Mouse (Mus musculus) right cerebral cortex, adult 18-20 months (tissue): Measurements from ENCODE around the gene Tnrc6c.

ENCODE experiments used
- DNase-seq: peaks from one replicate; pipeline ENCODE4 v3.0.0; 2022; ENCODE audit warnings: mixed read lengths

Gene Tnrc6c

DNA sequence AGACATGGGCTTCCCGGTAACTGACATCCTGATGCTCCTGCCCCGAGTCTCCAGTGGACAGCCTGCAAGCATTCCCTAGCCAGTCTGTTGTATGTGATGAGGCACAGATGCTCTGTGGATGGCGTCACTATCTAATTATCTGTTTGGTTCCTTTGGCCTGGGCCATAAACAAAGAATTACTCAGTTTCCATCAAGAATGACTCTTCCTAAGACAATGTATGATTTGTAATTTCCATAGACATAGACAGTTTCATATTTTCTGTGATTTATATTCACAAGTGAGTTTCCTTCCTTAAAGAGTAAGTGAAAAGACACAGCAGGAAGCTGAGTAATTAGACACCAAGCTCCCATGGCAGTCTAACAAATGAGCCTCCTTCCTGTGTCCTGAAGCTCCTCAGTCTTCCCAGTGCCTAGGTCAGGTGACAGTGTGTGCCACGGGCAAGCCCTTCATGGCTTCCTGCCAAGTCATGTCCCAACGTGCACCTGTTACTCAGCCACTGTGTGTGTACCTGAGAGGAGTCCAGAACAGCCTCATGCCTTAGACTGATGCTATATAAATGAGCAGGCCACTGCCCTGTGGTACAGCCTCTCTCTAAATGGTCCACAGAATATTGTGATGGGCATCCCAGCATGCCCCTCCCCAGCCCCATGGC is 82.1 kb downstream of the Tnrc6c start:
- no peak for DNase-seq

DNA sequence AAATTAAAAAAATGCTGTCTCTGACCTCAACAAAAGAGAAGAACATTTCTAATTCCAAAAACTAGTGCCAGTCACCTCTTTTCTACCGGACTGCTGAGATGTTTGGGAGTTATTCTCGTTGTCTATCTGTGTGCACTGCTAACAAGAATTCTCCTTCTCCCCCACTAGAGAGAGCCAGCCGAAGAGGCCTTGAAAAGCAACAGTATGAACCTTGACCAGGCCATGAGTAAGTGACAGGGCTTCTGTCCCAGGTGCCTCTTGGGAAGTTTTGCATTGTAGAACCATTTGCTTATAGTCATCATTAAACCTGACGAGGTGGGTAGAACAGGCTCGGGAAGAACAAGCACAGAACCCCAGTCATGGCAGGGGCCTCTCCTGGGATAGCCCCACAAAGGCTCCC is 84.0 kb downstream of the Tnrc6c start:
- no peak for DNase-seq

DNA sequence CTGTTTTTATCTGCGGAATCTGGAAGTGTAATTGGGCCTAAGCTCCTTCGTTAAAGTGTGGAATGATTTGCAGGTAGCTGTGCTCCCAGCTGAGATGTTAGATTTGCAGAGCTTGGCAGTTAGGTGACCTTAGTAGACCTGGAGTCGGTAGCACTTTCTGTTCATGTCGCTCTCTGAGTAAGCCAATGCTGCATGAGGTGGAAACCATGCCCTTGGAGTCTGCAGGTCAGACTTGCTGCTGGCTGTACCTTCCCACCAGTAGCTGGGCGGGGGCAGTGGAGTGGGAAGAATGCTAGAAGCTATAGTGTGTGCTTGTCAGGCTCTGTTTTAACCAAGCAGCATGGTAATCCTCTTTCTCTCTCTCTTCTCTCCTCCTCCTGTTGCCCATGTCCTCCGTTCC is 87.0 kb downstream of the Tnrc6c start:
- DNase-seq = no peak

DNA sequence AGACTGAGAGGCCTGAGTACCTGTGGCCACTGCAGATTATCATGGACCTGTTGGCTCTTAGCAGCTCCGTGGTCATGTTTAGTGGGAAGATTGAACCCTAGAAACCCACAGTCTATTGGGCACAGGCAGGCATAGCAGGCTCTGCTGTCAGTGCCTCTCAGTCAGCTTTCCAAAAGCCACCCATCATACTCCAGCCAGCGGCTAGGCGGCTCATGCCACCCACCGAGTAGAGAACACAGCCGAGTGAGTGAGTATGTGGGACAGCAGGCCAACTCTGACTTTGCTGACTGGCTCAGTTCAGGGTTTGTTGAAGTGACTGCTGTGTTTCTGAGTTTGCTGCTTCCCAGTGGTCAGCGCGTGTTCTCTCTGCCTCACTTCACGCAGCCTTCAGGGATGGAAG is 88.2 kb downstream of the Tnrc6c start:
- peak; percentile 44 for DNase-seq

DNA sequence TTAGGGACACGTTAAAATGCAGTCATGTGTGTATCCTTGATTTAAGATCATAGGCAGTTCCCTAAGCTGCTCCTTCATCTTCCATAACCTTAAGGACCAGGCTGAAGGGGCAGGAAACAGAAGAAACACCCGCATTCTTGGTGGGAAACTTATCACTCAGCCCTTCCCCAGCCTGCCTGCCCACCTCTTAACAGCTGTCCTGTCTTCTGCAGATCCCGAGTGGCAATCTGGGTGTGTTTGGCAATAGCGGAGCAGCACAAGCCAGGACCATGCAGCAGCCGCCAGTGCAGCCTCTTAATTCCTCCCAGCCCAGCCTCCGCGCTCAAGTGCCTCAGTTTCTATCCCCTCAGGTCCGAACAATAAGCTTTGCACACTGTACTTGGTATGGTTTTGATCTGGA is 88.6 kb downstream of the Tnrc6c start:
- no peak for DNase-seq

DNA sequence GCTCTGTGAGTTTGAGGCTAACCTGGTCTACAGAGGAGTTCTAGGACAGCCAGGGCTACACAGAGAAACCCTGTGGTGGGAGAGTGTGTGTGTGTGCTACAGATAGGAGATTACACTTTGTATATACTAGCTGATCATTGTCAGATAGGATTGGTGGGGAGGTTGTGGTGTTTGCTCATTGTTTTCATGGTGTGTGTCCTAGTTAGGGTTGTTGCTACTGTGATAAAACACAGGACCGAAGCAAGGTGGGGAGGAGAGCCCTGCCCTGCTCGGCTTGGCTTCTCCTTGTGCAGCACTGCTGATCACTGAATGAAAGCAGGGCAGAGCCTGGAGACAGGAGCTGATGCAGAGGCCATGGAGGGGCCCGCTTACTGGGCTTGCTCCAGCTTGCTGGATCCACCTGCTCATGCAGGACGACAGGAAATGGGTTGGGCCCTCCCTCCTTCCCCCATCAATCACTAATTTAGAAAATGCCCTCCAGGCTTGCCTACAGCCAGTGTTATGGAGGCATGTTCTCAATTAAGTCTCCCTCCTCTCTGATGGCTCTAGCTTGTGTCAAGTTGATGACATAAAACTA is 89.5 kb downstream of the Tnrc6c start:
- DNase-seq = no peak

DNA sequence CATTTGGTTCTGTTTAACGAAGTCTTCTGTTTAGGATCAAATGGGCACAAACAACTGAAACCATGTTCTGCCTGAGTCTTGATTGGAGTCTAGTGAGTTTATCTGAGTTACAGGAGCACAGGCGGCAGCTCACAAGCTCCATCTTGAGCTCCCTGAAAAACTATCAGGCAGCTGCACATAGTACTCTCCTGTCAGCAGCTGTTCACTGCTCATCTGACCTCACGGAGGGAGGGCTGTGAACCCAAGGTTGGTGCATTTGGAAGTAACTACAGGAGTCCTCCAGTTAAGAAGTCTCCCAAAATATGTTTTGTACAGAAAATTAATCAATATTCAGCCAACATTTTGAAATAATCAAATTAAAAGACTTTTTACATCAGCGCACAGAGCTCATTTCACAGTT is 94.5 kb downstream of the Tnrc6c start:
- DNase-seq = no peak

DNA sequence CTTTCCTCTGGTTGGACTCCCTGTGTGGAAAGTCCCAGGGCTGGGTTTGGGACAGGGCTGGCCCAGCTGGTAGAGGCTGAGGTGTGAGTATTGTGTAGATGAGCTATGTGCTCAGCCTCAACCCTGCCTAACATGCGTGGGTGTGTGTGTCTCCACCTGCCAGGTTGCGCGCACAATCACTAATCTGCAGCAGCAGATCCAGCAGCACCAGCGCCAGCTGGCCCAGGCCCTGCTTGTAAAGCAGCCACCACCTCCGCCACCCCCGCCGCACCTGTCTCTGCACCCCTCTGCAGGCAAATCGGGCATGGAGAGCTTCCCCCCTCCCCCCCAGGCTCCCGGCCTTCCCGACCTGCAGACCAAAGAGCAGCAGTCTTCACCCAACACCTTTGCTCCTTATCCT is 95.3 kb downstream of the Tnrc6c start:
- peak; percentile 88 for DNase-seq

DNA sequence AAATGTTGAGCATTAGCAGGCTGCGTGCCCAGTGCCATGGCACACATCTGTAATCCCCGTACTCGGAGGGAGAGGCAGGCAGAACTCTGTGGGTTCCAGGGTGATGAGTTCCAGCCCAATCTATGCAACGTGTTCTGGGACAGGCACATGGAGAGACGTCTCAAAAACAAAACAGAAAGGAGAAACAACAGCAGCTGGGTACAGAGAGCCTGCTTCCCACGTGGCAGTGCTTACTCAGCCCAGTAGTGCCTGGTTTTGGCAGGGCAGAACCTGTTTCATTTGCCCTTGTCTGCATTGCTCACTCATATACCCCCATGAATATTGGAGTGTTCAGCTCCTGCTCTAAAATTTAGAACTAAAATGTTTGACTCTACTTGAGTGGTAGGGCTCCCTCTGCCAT is 97.5 kb downstream of the Tnrc6c start:
- DNase-seq = peak; percentile 54

DNA sequence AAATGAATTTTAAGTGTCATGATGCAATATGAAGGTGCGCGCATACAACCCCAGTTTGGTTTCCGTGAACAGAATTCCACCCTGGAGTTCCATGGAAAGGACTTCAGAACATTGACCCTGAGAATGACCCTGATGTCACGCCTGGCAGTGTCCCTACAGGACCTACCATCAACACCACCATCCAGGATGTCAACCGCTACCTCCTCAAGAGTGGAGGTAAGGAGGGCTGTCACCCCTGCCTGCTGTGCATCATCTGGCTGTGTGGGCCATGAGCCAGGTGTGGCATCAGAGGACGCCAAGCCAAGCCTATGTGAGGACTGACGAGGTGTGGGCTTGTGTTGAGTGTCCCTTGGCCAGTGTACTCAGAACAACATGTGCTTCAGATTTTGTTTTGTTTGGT is 101.8 kb downstream of the Tnrc6c start:
- no peak for DNase-seq

DNA sequence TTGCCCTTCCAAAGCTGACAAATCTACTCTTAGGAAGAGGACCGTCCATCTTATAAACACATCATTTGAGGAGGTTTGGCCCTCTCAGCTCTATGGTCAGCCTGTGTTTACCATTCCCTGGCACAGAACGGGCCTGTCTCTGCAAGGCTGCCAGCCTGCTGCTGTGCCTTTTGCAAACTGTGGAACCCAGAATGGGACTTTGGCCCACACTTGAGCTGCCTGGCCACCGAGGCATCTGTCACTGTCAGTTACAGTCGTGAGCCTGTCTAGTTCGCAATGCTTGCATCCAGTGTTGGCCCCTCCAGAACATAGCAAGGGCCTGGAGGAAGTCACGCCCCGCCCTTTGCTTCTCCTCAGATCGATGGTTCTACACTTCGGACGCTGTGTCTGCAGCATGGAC is 105.2 kb downstream of the Tnrc6c start:
- DNase-seq = no peak

DNA sequence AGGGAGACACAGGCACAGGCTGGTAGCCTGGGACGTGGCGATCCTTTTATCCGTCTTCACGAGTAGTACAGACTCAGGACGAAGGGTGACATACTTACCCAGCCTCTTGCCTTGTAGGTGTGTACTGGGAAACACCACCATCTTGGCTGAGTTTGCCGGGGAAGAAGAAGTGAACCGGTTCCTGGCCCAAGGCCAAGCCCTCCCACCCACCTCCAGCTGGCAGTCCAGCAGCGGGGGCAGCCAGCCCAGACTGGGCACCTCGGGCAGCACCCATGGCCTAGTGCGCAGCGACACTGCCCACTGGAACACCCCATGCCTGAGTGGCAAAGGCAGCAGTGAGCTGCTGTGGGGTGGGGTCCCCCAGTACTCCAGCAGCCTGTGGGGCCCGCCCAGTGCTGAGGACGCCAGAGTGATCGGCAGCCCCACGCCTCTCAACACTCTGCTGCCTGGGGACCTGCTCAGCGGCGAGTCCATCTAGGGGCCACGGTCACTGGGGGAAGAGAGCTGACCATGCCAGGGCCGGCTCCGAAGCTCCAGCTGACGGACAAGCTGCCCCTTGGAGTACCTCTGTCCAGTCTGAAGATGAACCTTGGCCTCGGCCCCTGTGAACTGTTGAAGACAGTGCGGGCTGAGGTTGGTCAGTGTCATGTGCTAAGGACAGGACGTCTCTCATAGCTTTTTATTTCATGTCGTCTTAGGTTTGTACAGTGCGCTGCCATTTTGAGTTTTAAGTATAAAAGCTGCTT is 106.5 kb downstream of the Tnrc6c start:
- no peak for DNase-seq

DNA sequence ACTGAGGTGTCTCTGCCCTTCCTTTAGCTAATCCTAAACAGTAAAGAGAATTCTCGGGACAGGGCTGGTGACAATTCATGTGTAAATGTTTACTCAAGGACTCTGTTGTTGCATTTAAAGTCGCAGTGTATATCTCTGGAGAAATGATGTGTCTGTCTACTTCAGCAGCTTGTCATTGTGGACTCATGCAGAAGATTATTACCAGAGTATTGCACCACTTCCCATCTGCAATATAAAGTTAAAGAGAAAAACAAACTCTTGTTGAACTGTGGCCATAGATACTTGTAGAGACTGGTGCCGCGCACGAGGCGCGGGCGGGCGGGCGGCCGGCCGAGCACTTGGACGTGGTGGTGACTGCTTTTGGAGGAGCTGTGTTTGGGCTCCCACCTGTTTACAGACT is 107.7 kb downstream of the Tnrc6c start:
- DNase-seq = no peak

DNA sequence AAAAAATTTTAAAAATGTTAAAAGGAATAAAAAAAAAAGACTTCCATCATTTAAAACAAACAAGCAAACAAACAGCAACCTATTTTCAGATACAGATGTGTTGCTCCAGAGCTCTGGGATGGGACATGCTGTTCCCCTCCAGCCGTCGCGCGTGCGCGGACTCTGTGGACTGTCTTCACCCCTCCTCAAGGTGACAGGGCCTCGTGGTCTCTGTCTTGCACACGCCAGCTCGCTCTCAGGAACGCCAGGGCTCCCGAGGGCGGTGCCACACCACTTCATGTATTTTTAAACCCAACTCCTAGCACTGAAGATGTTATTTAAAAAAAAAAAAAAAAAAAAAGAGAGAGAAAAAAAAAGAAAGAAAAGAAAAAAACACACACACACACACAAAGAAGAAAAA is 108.2 kb downstream of the Tnrc6c start:
- no peak for DNase-seq

DNA sequence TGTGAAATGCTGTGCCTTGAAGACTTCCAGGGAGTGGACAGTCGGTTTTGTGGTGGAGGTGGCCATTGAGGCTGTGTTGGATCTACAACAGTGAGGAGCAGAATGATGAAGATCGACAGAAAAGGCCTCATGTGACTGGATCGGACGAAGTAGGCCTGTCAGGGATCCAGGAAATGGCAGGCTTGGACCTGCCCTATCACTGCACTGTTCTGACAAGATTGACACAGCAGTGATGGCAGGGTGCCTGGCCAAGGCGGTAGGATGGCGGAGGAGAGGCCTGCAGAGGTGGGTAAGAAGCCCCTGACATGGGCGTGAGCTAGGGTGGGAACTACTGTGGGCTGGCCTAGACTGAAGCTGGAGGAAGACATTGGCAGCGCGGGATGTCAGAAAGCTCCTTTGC is 110.2 kb downstream of the Tnrc6c start:
- DNase-seq = no peak

DNA sequence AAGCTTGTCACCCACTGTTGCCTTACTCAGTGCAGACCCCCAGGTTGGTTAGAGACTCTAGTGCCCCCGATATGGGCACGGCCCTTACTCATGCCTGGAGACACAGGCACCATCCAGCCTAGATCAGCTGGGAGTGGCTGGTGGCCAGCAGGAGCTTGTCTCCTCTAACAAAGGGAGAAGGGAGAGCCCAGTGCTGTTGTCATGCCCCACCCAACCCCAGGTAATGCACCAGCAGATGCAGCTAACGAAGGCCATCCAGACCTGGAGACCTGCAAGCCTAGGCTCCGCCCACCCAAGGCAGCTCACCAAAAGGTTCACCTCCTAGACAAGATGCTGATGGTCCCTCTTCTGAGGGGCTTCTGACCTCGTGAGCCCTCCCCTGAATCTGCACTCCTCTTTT is 111.3 kb downstream of the Tnrc6c start:
- DNase-seq = no peak

DNA sequence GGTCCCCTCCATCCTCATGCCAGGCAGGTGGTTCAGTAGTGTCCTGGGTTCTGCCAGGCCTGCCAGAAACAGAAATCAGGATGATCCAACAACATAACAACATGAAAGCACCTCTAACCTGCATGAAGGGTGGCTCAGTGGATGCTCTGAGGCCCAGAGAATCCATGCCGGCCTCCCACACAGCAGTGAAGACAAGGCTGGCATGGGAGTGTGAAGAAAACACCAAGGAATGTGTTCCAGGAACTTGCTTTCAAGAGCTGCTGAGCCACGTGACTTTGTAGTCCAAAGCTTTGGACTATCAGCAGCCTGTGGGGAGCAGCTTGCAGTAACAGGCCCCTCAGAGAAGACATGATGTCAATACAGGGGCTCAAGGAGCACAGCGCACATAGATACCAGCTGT is 112.2 kb downstream of the Tnrc6c start:
- DNase-seq = peak; percentile 52

DNA sequence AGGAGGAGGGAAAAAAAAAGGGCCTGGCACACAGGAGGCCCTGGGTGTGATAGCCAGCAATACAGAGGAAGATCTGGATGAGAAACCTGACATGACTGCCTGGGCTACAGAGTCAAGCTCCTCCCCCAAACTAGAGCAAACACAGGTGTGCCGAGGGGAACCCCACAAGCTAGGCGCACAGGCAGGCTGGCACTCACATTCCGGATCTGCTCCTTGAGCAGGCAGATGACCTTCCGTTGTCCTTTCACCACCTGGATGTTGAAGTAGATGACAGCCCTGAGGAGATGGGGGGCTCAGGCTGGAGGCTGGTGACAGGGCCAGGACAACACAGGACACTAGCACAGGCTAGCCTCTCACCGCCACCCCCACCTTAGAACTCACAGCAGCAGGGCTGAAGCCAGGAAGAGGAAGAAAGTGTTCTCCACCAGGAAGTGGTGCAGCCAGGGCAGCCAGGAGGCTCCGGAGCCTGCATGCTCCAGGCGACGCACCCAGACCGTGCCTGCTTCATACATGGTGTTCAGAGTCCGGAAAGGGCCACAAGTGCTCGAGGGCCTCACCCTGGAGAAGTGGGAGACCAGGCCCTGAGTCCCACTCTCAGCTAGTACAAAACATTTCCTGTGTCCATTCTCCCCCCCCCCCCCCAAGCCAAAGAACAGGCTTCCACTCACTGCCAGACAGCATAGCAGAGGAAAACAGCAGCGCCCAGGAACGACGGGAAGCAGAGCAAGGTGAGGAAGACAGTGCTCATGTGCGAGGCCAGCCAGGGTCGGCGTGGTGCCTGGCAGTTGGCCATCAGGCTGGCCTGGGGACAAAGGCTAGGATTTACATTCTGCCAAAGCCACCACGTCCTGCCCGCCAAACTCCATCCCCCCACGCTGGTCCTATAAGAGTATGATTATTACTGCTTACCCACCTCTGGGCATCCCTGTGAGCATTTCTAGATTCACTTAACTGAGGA is 114.9 kb downstream of the Tnrc6c start:
- DNase-seq = no peak

DNA sequence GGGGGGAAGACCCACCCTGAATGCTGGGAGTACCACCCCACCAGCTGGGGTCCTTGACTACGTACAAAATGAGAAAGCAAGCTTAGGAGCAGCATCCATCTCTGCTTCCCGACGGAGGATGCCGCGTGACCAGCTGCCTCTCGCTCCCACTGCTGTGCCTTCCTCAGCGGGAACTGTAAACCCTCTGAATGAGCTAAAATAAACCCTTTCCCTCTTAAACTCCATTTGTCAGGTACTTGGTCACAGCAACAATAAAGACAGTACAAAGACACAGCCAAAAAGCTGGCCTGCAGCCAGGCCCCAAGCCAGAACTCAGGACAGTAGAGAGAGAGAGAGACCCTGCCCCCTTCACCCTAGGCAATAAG is 115.6 kb downstream of the Tnrc6c start:
- DNase-seq = no peak

DNA sequence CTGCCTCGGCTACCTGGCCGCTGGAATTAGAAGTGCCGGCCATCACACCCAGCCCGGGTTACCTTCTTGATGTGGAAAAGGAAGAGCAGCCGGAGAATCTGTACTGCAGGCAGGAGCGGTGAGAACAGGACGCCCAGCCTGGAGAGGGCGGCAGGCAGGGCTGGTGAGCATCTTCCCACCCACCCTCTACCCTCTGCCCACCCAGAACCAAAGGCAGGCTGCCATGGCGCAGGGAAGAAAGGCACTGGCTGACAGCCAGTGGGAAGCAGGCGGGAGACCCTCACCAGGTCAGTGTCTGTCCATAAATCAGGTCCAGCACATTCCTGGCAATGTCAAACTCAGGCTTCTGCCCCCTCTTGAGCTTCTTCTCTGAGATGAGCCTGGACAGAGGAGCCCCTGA is 116.3 kb downstream of the Tnrc6c start:
- DNase-seq = no peak

DNA sequence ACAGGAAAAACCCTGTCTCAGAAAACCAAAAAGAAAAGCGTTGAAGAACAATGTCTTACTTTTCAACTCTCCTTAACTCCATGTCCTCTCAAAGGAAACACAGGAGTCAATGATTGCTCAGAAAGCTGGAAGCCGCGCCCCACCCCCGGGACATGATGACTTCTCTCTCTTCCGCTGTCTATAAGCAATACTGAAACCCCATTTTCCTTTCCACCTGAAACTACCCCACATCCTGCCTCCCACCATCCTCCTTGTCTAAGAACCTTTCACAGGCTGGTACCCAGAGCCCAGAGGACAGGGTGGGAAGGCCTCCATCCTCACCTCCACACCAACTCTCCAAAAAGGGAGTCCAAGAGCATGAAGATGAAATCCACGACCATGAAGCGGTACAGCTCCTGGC is 118.3 kb downstream of the Tnrc6c start:
- no peak for DNase-seq

DNA sequence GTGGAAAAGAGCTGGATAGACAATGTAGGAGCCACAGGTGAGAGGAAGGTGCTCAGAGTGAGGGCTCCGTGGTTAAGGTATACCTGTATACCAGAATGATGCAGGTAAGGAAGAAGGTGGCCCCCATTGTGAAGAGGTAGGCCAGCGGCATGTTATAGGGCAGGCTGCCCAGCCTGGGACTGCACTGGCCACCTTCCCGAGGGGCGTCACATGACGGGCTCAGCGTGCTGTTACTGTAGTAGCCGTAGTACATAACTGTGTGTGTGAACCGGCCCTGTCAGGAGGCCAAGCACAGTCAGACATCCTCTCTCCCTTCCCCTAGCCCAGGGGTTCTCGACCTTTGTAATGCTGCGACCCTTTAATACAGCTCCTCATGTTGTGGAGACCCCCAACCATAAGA is 120.8 kb downstream of the Tnrc6c start:
- no peak for DNase-seq

DNA sequence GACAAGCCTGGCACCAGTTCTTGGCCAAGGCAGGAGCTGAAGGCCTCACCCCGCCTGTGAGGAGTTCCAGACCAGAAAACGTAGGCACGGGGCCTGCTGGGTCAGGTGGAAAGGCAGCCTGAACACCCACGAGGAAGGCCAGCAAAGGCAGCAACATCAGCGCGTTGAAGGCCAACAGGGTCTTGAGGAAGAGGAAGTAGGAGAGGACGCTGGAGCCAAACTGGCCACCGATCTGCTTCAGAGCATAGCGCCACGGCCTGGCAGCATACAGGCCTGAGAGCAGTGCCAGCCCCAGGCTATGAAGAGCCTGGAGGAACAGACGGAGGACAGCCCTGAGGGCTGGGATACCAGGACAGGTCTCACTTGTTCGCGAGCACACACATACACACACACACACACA is 121.5 kb downstream of the Tnrc6c start:
- no peak for DNase-seq
